Mouse (Mus musculus): ENCODE data around the gene Gab2. TPM values are rescaled to one million over a fixed set of nuclear protein-coding genes. Genes with fewer than 3 reads are reported as not detected.

The Gab2 gene
- polyA plus RNA-seq, 1 experiment, result 9.6 TPM

GRCm38 (mm10) chr7:97304471-97304870 is 223.1 kb downstream of the Gab2 start:
- TF ChIP-seq MAX (IDR thresholded peaks at IDR 0.05; ENCODE audit: low read depth), result no peak
- no peak for TF ChIP-seq TCF12 (IDR thresholded peaks at IDR 0.05; ENCODE audit: insufficient read depth, poor library complexity, severe bottlenecking)
- no peak for TF ChIP-seq SRF (IDR thresholded peaks at IDR 0.05; ENCODE audit: control insufficient read depth, insufficient read length, low read depth)
- no peak for TF ChIP-seq POLR2AphosphoS2 (IDR thresholded peaks at IDR 0.05; ENCODE audit: insufficient read length, low read depth)
- no peak for TF ChIP-seq E2F4 (IDR thresholded peaks at IDR 0.05; ENCODE audit: insufficient read depth)
- no peak for TF ChIP-seq POLR2A (IDR thresholded peaks at IDR 0.05; ENCODE audit: insufficient read length, low read depth)
- no peak for TF ChIP-seq CEBPB (IDR thresholded peaks at IDR 0.05; ENCODE audit: insufficient read depth, poor library complexity, severe bottlenecking)
- no peak for TF ChIP-seq MYOD1 (IDR thresholded peaks at IDR 0.05; ENCODE audit: control insufficient read depth in 1 of 3, insufficient read length in 2 of 3, low read depth in 2 of 3)
- no peak for TF ChIP-seq MYOG (IDR thresholded peaks at IDR 0.05; ENCODE audit: control insufficient read depth in 1 of 3, insufficient read depth in 1 of 3, insufficient read length in 2 of 3, low read depth in 2 of 3)
- TF ChIP-seq REST (IDR thresholded peaks at IDR 0.05; ENCODE audit: insufficient read depth, insufficient read length), result no peak
- no peak for TF ChIP-seq TCF3 (IDR thresholded peaks at IDR 0.05; ENCODE audit: insufficient read length, low read depth)
- TF ChIP-seq USF1 (IDR thresholded peaks at IDR 0.05; ENCODE audit: low read depth), result no peak
- Histone ChIP-seq H3K4me3 (no peak overlapping the region), H3K4me2 (ENCODE audit: low read depth) (no peak overlapping the region), H3K36me3 (ENCODE audit: control insufficient read depth, insufficient read depth) (peaks cover 13% of the 10 kb centered on the region), H3K79me2 (ENCODE audit: control insufficient read depth, insufficient read depth) (no peaks in the 10 kb centered on the region), H3K27me3 (ENCODE audit: control insufficient read depth, insufficient read depth, insufficient read length) (no peaks in the 10 kb centered on the region), H3ac (ENCODE audit: control insufficient read depth, insufficient read length) (no peak overlapping the region)

- Histone ChIP-seq H3K36me3 (ENCODE audit: control insufficient read depth, insufficient read depth) (peaks cover 13% of the 10 kb centered on the region), H3K79me2 (ENCODE audit: control insufficient read depth, insufficient read depth) (no peaks in the 10 kb centered on the region)
These were observed 223.8 kb downstream of the Gab2 start for GRCm38 (mm10) chr7:97305206-97305605.

GRCm38 (mm10) chr7:97306813-97307212 is 225.4 kb downstream of the Gab2 start:
- TF ChIP-seq SRF (IDR thresholded peaks at IDR 0.05; ENCODE audit: control insufficient read depth, insufficient read length, low read depth) (no peak), USF1 (IDR thresholded peaks at IDR 0.05; ENCODE audit: low read depth) (no peak), POLR2A (IDR thresholded peaks at IDR 0.05; ENCODE audit: insufficient read length, low read depth) (no peak), MYOD1 (IDR thresholded peaks at IDR 0.05; ENCODE audit: control insufficient read depth in 1 of 3, insufficient read length in 2 of 3, low read depth in 2 of 3) (no peak), E2F4 (IDR thresholded peaks at IDR 0.05; ENCODE audit: insufficient read depth) (no peak), POLR2AphosphoS2 (IDR thresholded peaks at IDR 0.05; ENCODE audit: insufficient read length, low read depth) (no peak)
- H3ac ChIP-seq (ENCODE audit: control insufficient read depth, insufficient read length), result no peak overlapping the region
- no peak overlapping the region for H3K4me3 ChIP-seq
- H3K4me2 ChIP-seq (ENCODE audit: low read depth), result no peak overlapping the region
- no peaks in the 10 kb centered on the region for H3K79me2 ChIP-seq (ENCODE audit: control insufficient read depth, insufficient read depth)
- peaks cover 13% of the 10 kb centered on the region for H3K36me3 ChIP-seq (ENCODE audit: control insufficient read depth, insufficient read depth)
- H3K27me3 ChIP-seq (ENCODE audit: control insufficient read depth, insufficient read depth, insufficient read length), result no peaks in the 10 kb centered on the region

More at GRCm38 (mm10) chr7:97305206-97305605, 223.8 kb downstream of the Gab2 start:
- TF ChIP-seq TCF12 (IDR thresholded peaks at IDR 0.05; ENCODE audit: insufficient read depth, poor library complexity, severe bottlenecking) (no peak), E2F4 (IDR thresholded peaks at IDR 0.05; ENCODE audit: insufficient read depth) (no peak), USF1 (IDR thresholded peaks at IDR 0.05; ENCODE audit: low read depth) (no peak), TCF3 (IDR thresholded peaks at IDR 0.05; ENCODE audit: insufficient read length, low read depth) (no peak), POLR2AphosphoS2 (IDR thresholded peaks at IDR 0.05; ENCODE audit: insufficient read length, low read depth) (no peak), MAX (IDR thresholded peaks at IDR 0.05; ENCODE audit: low read depth) (no peak), MYOG (IDR thresholded peaks at IDR 0.05; ENCODE audit: control insufficient read depth in 1 of 3, insufficient read depth in 1 of 3, insufficient read length in 2 of 3, low read depth in 2 of 3) (no peak), MYOD1 (IDR thresholded peaks at IDR 0.05; ENCODE audit: control insufficient read depth in 1 of 3, insufficient read length in 2 of 3, low read depth in 2 of 3) (no peak), CEBPB (IDR thresholded peaks at IDR 0.05; ENCODE audit: insufficient read depth, poor library complexity, severe bottlenecking) (no peak), POLR2A (IDR thresholded peaks at IDR 0.05; ENCODE audit: insufficient read length, low read depth) (no peak), REST (IDR thresholded peaks at IDR 0.05; ENCODE audit: insufficient read depth, insufficient read length) (no peak), SRF (IDR thresholded peaks at IDR 0.05; ENCODE audit: control insufficient read depth, insufficient read length, low read depth) (no peak)
- Histone ChIP-seq H3K4me3 (no peak overlapping the region), H3ac (ENCODE audit: control insufficient read depth, insufficient read length) (no peak overlapping the region), H3K27me3 (ENCODE audit: control insufficient read depth, insufficient read depth, insufficient read length) (no peaks in the 10 kb centered on the region), H3K4me2 (ENCODE audit: low read depth) (no peak overlapping the region)

- peaks cover 13% of the 10 kb centered on the region for H3K36me3 ChIP-seq (ENCODE audit: control insufficient read depth, insufficient read depth)
- no peaks in the 10 kb centered on the region for H3K27me3 ChIP-seq (ENCODE audit: control insufficient read depth, insufficient read depth, insufficient read length)
- TF ChIP-seq TCF3 (IDR thresholded peaks at IDR 0.05; ENCODE audit: insufficient read length, low read depth) (no peak), POLR2A (IDR thresholded peaks at IDR 0.05; ENCODE audit: insufficient read length, low read depth) (no peak), CEBPB (IDR thresholded peaks at IDR 0.05; ENCODE audit: insufficient read depth, poor library complexity, severe bottlenecking) (no peak), E2F4 (IDR thresholded peaks at IDR 0.05; ENCODE audit: insufficient read depth) (no peak), MYOG (IDR thresholded peaks at IDR 0.05; ENCODE audit: control insufficient read depth in 1 of 3, insufficient read depth in 1 of 3, insufficient read length in 2 of 3, low read depth in 2 of 3) (no peak), TCF12 (IDR thresholded peaks at IDR 0.05; ENCODE audit: insufficient read depth, poor library complexity, severe bottlenecking) (no peak)
- no peaks in the 10 kb centered on the region for H3K79me2 ChIP-seq (ENCODE audit: control insufficient read depth, insufficient read depth)
- no peak overlapping the region for H3K4me3 ChIP-seq
- H3K4me2 ChIP-seq (ENCODE audit: low read depth), result no peak overlapping the region
- no peak overlapping the region for H3ac ChIP-seq (ENCODE audit: control insufficient read depth, insufficient read length)
These were observed 226.2 kb downstream of the Gab2 start for GRCm38 (mm10) chr7:97307546-97307945.

Data from myocyte (in vitro differentiated cells).